Comparison of ENCODE assay signal across 8 mouse cellular contexts in genomic region chr13:10071165-10071564, GRCm38 (mm10).
A peak's percentile ranks its signal among the peaks of the same experiment; 100 is the strongest.
DNase-seq lines count a peak whose midpoint lies in the region; ATAC-seq and TF ChIP-seq lines count a peak whose summit lies in the region.

No protein-coding gene starts in this region.

- no peak for TF ChIP-seq EP300 in stomach, postnatal 0 days (optimal IDR thresholded peaks at IDR 0.05)

- TF ChIP-seq CTCF in intestine, postnatal 0 days (IDR thresholded peaks at IDR 0.05; ENCODE audit: low read depth) = peak; percentile 74
- peak; percentile 79 for TF ChIP-seq CTCF in stomach, postnatal 0 days (IDR thresholded peaks at IDR 0.05; ENCODE audit: low read depth)

- H3K9ac ChIP-seq in intestine, postnatal 0 days (ENCODE audit: low read depth, low read length) = no peak overlapping the region
- H3K9ac ChIP-seq in stomach, postnatal 0 days (ENCODE audit: low read length) = no peak overlapping the region

- H3K4me1 ChIP-seq in intestine, postnatal 0 days (replicated peaks; ENCODE audit: control insufficient read depth, insufficient read depth, low read length) = no peaks in the 10 kb centered on the region
- no peaks in the 10 kb centered on the region for H3K4me1 ChIP-seq in stomach, postnatal 0 days (replicated peaks; ENCODE audit: control insufficient read depth, insufficient read depth)

- H3K27ac ChIP-seq in intestine, postnatal 0 days (ENCODE audit: low read depth, low read length) = no peak overlapping the region
- H3K27ac ChIP-seq in stomach, postnatal 0 days (replicated peaks) = no peak overlapping the region

- peak; percentile 15 for DNase-seq in adrenal gland, adult 2 months
- no peak for DNase-seq in adrenal gland, adult 8-10 months
- DNase-seq in R1 (ENCODE audit: low read depth, low spot score) = peak; percentile 27
- DNase-seq in forelimb bud, embryonic 11.5 days (ENCODE audit: low read depth, low spot score) = peak; percentile 5
- peak; percentile 53 for DNase-seq in left cerebral cortex, postnatal 4 days
- peak; percentile 77 for DNase-seq in naive thymus-derived CD4-positive, alpha-beta T cell, adult 2 months (ENCODE audit: low read depth)
- peak; percentile 42 for DNase-seq in stomach, postnatal 0 days (ENCODE audit: low spot score)

- no peak for ATAC-seq in intestine, postnatal 0 days
- peak; percentile 72 for ATAC-seq in stomach, postnatal 0 days (ENCODE audit: low FRiP score, low TSS enrichment)

- H3K36me3 ChIP-seq in intestine, postnatal 0 days (ENCODE audit: control insufficient read depth, insufficient read depth) = no peaks in the 10 kb centered on the region
- no peaks in the 10 kb centered on the region for H3K36me3 ChIP-seq in stomach, postnatal 0 days (ENCODE audit: control insufficient read depth, insufficient read depth, low read length)

- no peaks in the 10 kb centered on the region for H3K9me3 ChIP-seq in intestine, postnatal 0 days (ENCODE audit: control insufficient read depth)
- H3K9me3 ChIP-seq in stomach, postnatal 0 days (ENCODE audit: control insufficient read depth, low read length) = no peaks in the 10 kb centered on the region

- intact Hi-C loops in left cerebral cortex, postnatal 4 days (cut with DNase I) = no loop called here

- H3K27me3 ChIP-seq in intestine, postnatal 0 days (replicated peaks; ENCODE audit: control insufficient read depth, insufficient read depth, low read length) = no peaks in the 10 kb centered on the region
- H3K27me3 ChIP-seq in stomach, postnatal 0 days (ENCODE audit: control insufficient read depth, insufficient read depth, low read length) = no peaks in the 10 kb centered on the region

- 15% methylated on average over 5 of the region's 5 CpGs for WGBS in intestine, postnatal 0 days
- WGBS in stomach, postnatal 0 days = 13% methylated on average over 5 of the region's 5 CpGs

- no peak overlapping the region for H3K4me2 ChIP-seq in intestine, postnatal 0 days (replicated peaks; ENCODE audit: low read depth)
- H3K4me2 ChIP-seq in stomach, postnatal 0 days (replicated peaks; ENCODE audit: low read depth) = no peak overlapping the region

- H3K4me3 ChIP-seq in intestine, postnatal 0 days (ENCODE audit: low read depth, low read length) = no peak overlapping the region
- no peak overlapping the region for H3K4me3 ChIP-seq in stomach, postnatal 0 days (ENCODE audit: low read depth, low read length)
